Mouse (Mus musculus): ENCODE measurements at regions not wholly inside any gene's neighbourhood (a gene's known extent, or its start where the extent isn't known, plus 50 kb on each side); places are given as distances from the start of the nearest gene placed in this dataset.

- no peak for DNase-seq (ENCODE audit: low read depth, low spot score)
These were observed 66.8 kb upstream of the Zbtb20 start for GRCm38 (mm10) chr16:42808864-42809263.

GRCm38 (mm10) chr16:42807536-42807935 is 68.1 kb upstream of the Zbtb20 start:
- no peak for DNase-seq (ENCODE audit: low read depth, low spot score)

GRCm38 (mm10) chr16:42803609-42804008 is 72.1 kb upstream of the Zbtb20 start:
- no peak for DNase-seq (ENCODE audit: low read depth, low spot score)

- DNase-seq (ENCODE audit: low read depth, low spot score): no peak
These were observed 83.1 kb upstream of the Zbtb20 start for GRCm38 (mm10) chr16:42792571-42792970.

- no peak for DNase-seq (ENCODE audit: low read depth, low spot score)
These were observed 91.0 kb upstream of the Zbtb20 start for GRCm38 (mm10) chr16:42784712-42785111.

GRCm38 (mm10) chr16:42784031-42784430 is 91.7 kb upstream of the Zbtb20 start:
- no peak for DNase-seq (ENCODE audit: low read depth, low spot score)

GRCm38 (mm10) chr16:42782091-42782679 is 93.5 kb upstream of the Zbtb20 start:
- peak; percentile 39 for DNase-seq (ENCODE audit: low read depth, low spot score)

- peak; percentile 40 for DNase-seq (ENCODE audit: low read depth, low spot score)
These were observed 94.3 kb upstream of the Zbtb20 start for GRCm38 (mm10) chr16:42781096-42782071.

GRCm38 (mm10) chr16:42779957-42780356 is 95.7 kb upstream of the Zbtb20 start:
- DNase-seq (ENCODE audit: low read depth, low spot score): no peak

- DNase-seq (ENCODE audit: low read depth, low spot score): no peak
These were observed 103.0 kb upstream of the Zbtb20 start for GRCm38 (mm10) chr16:42772640-42773039.

- DNase-seq (ENCODE audit: low read depth, low spot score): no peak
These were observed 105.5 kb upstream of the Zbtb20 start for GRCm38 (mm10) chr16:42770199-42770598.

GRCm38 (mm10) chr16:42748681-42749080 is 127.0 kb upstream of the Zbtb20 start:
- no peak for DNase-seq (ENCODE audit: low read depth, low spot score)

GRCm38 (mm10) chr16:42745943-42746675 is 129.6 kb upstream of the Zbtb20 start:
- DNase-seq (ENCODE audit: low read depth, low spot score): peak; percentile 2

GRCm38 (mm10) chr16:42743538-42743937 is 132.1 kb upstream of the Zbtb20 start:
- DNase-seq (ENCODE audit: low read depth, low spot score): no peak

GRCm38 (mm10) chr16:42743120-42743519 is 132.6 kb upstream of the Zbtb20 start:
- no peak for DNase-seq (ENCODE audit: low read depth, low spot score)

GRCm38 (mm10) chr16:42727826-42728225 is 147.9 kb upstream of the Zbtb20 start:
- no peak for DNase-seq (ENCODE audit: low read depth, low spot score)

GRCm38 (mm10) chr16:42719915-42720314 is 155.8 kb upstream of the Zbtb20 start:
- no peak for DNase-seq (ENCODE audit: low read depth, low spot score)

- no peak for DNase-seq (ENCODE audit: low read depth, low spot score)
These were observed 157.2 kb upstream of the Zbtb20 start for GRCm38 (mm10) chr16:42718452-42718851.

GRCm38 (mm10) chr16:42717828-42718412 is 157.8 kb upstream of the Zbtb20 start:
- DNase-seq (ENCODE audit: low read depth, low spot score): peak; percentile 27

- no peak for DNase-seq (ENCODE audit: low read depth, low spot score)
These were observed 158.4 kb upstream of the Zbtb20 start for GRCm38 (mm10) chr16:42717075-42717827.

GRCm38 (mm10) chr16:42702676-42703075 is 173.0 kb upstream of the Zbtb20 start:
- DNase-seq (ENCODE audit: low read depth, low spot score): no peak
